Mouse (Mus musculus): ENCODE results near the gene Gm43191.

DNA sequence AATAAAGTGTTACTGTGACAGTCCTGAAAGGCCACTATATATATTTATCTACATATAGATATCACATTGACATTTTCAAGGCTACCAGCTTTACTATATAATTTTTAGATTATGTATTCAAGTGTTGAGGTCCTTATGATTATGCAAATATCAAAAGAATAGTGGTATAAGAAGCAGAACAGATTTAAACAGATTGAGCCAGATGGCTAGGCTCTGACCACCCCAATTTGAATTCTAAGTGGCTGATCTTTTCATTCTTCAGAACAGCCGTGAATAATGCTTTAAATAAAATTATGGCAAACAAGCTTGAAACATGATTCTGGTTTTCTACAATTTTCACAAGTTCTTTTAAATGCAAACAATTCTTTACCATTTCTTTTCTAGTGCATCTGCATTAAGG is 49.6 kb downstream of the Gm43191 start:
- TF ChIP-seq ZC3H11A (IDR thresholded peaks at IDR 0.05; ENCODE audit: borderline replicate concordance, low read depth, low read length), result no peak
- TF ChIP-seq CHD2 (IDR thresholded peaks at IDR 0.05; ENCODE audit: low read depth, low read length), result no peak
- TF ChIP-seq HCFC1 (IDR thresholded peaks at IDR 0.05; ENCODE audit: borderline replicate concordance, insufficient read depth, low read length), result no peak
- no peak for TF ChIP-seq ZNF384 (IDR thresholded peaks at IDR 0.05; ENCODE audit: low read depth, low read length)

Measured in ES-E14 (cell line).